Mouse (Mus musculus) frontal cortex, adult 2 months (tissue): Measurements from ENCODE around the gene Fam171a2. TPM values are rescaled to one million over a fixed set of nuclear protein-coding genes. Genes with fewer than 3 reads are reported as not detected.
A peak's percentile ranks its signal among the peaks of the same experiment; 100 is the strongest.
"Not testable (repeated sequence)": the region's sequence is repeated elsewhere in the genome, so short reads cannot be mapped to it uniquely, and the experiment has no call there.

Experiments used
- DNase-seq, 2 experiments: peaks; one replicate each; pipeline ENCODE4 v3.0.0; 2022; ENCODE audit warnings: low spot score in 1 of 2; ENCODE audit errors: extremely low spot score in 1 of 2
- polyA plus RNA-seq: library from polyadenylated mRNA; depleted of rRNA; stranded (reverse); fragments of >200 nt; gene quantifications from 2 replicates; pipeline ENCODE4 v1.2.3, GENCODE M21; 2012; rRNA removed

The Fam171a2 gene
- polyA plus RNA-seq, 1 experiment = 70.0 TPM

- DNase-seq = peak in 1 of 2 experiments; percentile 63
Observed at GRCm38 (mm10) chr11:102398007-102398825, 49.3 kb downstream of the Fam171a2 start.

- DNase-seq = peak in 1 of 2 experiments; percentile 62
Observed at GRCm38 (mm10) chr11:102396671-102397141, 50.8 kb downstream of the Fam171a2 start.

GRCm38 (mm10) chr11:102396263-102396662, 51.2 kb downstream of the Fam171a2 start:
- no peak for DNase-seq

- peak in 1 of 2 experiments; percentile 33 for DNase-seq
Observed at GRCm38 (mm10) chr11:102395250-102395649, 52.2 kb downstream of the Fam171a2 start.

- peak in 1 of 2 experiments; percentile 26 for DNase-seq
Observed at GRCm38 (mm10) chr11:102394421-102395124, 52.9 kb downstream of the Fam171a2 start.

GRCm38 (mm10) chr11:102393719-102394420, 53.6 kb downstream of the Fam171a2 start:
- peak in 1 of 2 experiments; percentile 69 for DNase-seq

GRCm38 (mm10) chr11:102393238-102393634, 54.2 kb downstream of the Fam171a2 start, which contains the start of gene Rundc3a:
Gene Rundc3a, plus strand, starts transcription at chr11:102393403.
- DNase-seq = peak; percentile 89 to 97

GRCm38 (mm10) chr11:102392441-102393237, 54.8 kb downstream of the Fam171a2 start:
- no peak for DNase-seq

GRCm38 (mm10) chr11:102389436-102389835, 58.0 kb downstream of the Fam171a2 start:
- DNase-seq = not testable (repeated sequence)

Other genes starting within 250 kb of the Fam171a2 start
- gene Hdac5, start 217.5 kb downstream of the Fam171a2 start, polyA plus RNA-seq = 256 and 323 TPM in 2 replicates
- gene BC030867, start 198.8 kb downstream of the Fam171a2 start, polyA plus RNA-seq = 1.2 and 1.9 TPM in 2 replicates
- gene Asb16, start 178.9 kb downstream of the Fam171a2 start, polyA plus RNA-seq = 2.3 and 2.7 TPM in 2 replicates
- 82.5 and 85.4 TPM in 2 replicates for gene Tmub2, start 162.8 kb downstream of the Fam171a2 start, polyA plus RNA-seq
- gene Atxn7l3, start 151.1 kb downstream of the Fam171a2 start, polyA plus RNA-seq = 142 and 147 TPM in 2 replicates
- 96.7 and 99.3 TPM in 2 replicates for gene Ubtf, start 127.9 kb downstream of the Fam171a2 start, polyA plus RNA-seq
- 0.48 and 0.60 TPM in 2 replicates for gene Slc4a1, start 81.5 kb downstream of the Fam171a2 start, polyA plus RNA-seq
- 538 and 540 TPM in 2 replicates for gene Rundc3a, start 54.3 kb downstream of the Fam171a2 start, polyA plus RNA-seq
- gene Slc25a39, start 39.7 kb downstream of the Fam171a2 start, polyA plus RNA-seq = 82.9 and 90.8 TPM in 2 replicates
- 70.9 and 78.2 TPM in 2 replicates for gene Grn, start 17.4 kb downstream of the Fam171a2 start, polyA plus RNA-seq
- gene Itga2b, start 22.4 kb upstream of the Fam171a2 start, polyA plus RNA-seq = 4.5 and 5.3 TPM in 2 replicates
- 56.2 and 61.7 TPM in 2 replicates for gene Gpatch8, start 108.7 kb upstream of the Fam171a2 start, polyA plus RNA-seq
- 6.2 and 6.6 TPM in 2 replicates for gene Gm11627, start 131.8 kb upstream of the Fam171a2 start, polyA plus RNA-seq
- 12.1 and 13.3 TPM in 2 replicates for gene Fzd2, start 156.7 kb upstream of the Fam171a2 start, polyA plus RNA-seq
- gene Meioc, start 216.0 kb upstream of the Fam171a2 start, polyA plus RNA-seq = 0.02 TPM in 1 of 2 replicates, not detected in the other